Mouse (Mus musculus): ENCODE results near the gene Htr1d. TPM values are rescaled to one million over a fixed set of nuclear protein-coding genes. Genes with fewer than 3 reads are reported as not detected.

The Htr1d gene
- total RNA-seq, 2 experiments from 2014 or later: not detected

Other genes starting within 250 kb of the Htr1d start
- gene Asap3, start 217.2 kb upstream of the Htr1d start, total RNA-seq (2015; ENCODE audit: low replicate concordance): not detected in 2 replicates
- 0.53 and 0.90 TPM in 2 replicates for gene Asap3, start 217.2 kb upstream of the Htr1d start, total RNA-seq (2017; ENCODE audit: low replicate concordance)
- 1.3 and 2.5 TPM in 2 replicates for gene Tcea3, start 175.8 kb upstream of the Htr1d start, total RNA-seq (2015; ENCODE audit: low replicate concordance)
- not detected in 2 replicates for gene Tcea3, start 175.8 kb upstream of the Htr1d start, total RNA-seq (2017; ENCODE audit: low replicate concordance)
- gene Zfp46, start 138.8 kb upstream of the Htr1d start, total RNA-seq (2015; ENCODE audit: low replicate concordance): 1.7 and 2.9 TPM in 2 replicates
- gene Zfp46, start 138.8 kb upstream of the Htr1d start, total RNA-seq (2017; ENCODE audit: low replicate concordance): 1.4 and 10.8 TPM in 2 replicates
- 92.6 and 104 TPM in 2 replicates for gene Hnrnpr, start 112.6 kb upstream of the Htr1d start, total RNA-seq (2015; ENCODE audit: low replicate concordance)
- gene Hnrnpr, start 112.6 kb upstream of the Htr1d start, total RNA-seq (2017; ENCODE audit: low replicate concordance): 188 and 198 TPM in 2 replicates
- not detected in 2 replicates for gene 6030445D17Rik, start 38.7 kb downstream of the Htr1d start, total RNA-seq (2015; ENCODE audit: low replicate concordance)
- not detected in 2 replicates for gene 6030445D17Rik, start 38.7 kb downstream of the Htr1d start, total RNA-seq (2017; ENCODE audit: low replicate concordance)
- 0.42 and 0.72 TPM in 2 replicates for gene Luzp1, start 46.2 kb downstream of the Htr1d start, total RNA-seq (2015; ENCODE audit: low replicate concordance)
- gene Luzp1, start 46.2 kb downstream of the Htr1d start, total RNA-seq (2017; ENCODE audit: low replicate concordance): 1.4 and 1.5 TPM in 2 replicates
- 32.8 and 38.1 TPM in 2 replicates for gene Kdm1a, start 179.2 kb downstream of the Htr1d start, total RNA-seq (2015; ENCODE audit: low replicate concordance)
- 21.0 and 34.4 TPM in 2 replicates for gene Kdm1a, start 179.2 kb downstream of the Htr1d start, total RNA-seq (2017; ENCODE audit: low replicate concordance)
- gene Tex46, start 186.9 kb downstream of the Htr1d start, total RNA-seq (2015; ENCODE audit: low replicate concordance): not detected in 2 replicates
- not detected in 2 replicates for gene Tex46, start 186.9 kb downstream of the Htr1d start, total RNA-seq (2017; ENCODE audit: low replicate concordance)
- not detected in 2 replicates for gene Lactbl1, start 199.1 kb downstream of the Htr1d start, total RNA-seq (2015; ENCODE audit: low replicate concordance)
- gene Lactbl1, start 199.1 kb downstream of the Htr1d start, total RNA-seq (2017; ENCODE audit: low replicate concordance): not detected in 2 replicates

Data from erythroid progenitor cell, adult 5-6 weeks (primary cell).